Mouse (Mus musculus) urinary bladder, postnatal 14 days (tissue): ENCODE data around the gene Isca1.
"Not testable (repeated sequence)": the region's sequence is repeated elsewhere in the genome, so short reads cannot be mapped to it uniquely, and the experiment has no call there.

Experiments used
- DNase-seq: peaks from one replicate; pipeline ENCODE4 v3.0.0; 2021; ENCODE audit warnings: low spot score

Isca1 gene

GRCm38 (mm10) chr13:59746711-59747110, 22.9 kb downstream of the Isca1 start, which contains the start of gene 1700014D04Rik:
Gene 1700014D04Rik (minus strand): TSS chr13:59746752.
- no peak for DNase-seq

- DNase-seq = no peak
These were observed 23.4 kb downstream of the Isca1 start for GRCm38 (mm10) chr13:59746164-59746563.

- no peak for DNase-seq
These were observed 24.1 kb downstream of the Isca1 start for GRCm38 (mm10) chr13:59745462-59745861.

GRCm38 (mm10) chr13:59741697-59742096, 27.9 kb downstream of the Isca1 start:
- DNase-seq = peak; percentile 11

GRCm38 (mm10) chr13:59741096-59741495, 28.5 kb downstream of the Isca1 start:
- no peak for DNase-seq

- no peak for DNase-seq
These were observed 30.2 kb downstream of the Isca1 start for GRCm38 (mm10) chr13:59739397-59739796.

GRCm38 (mm10) chr13:59738455-59738854, 31.2 kb downstream of the Isca1 start:
- DNase-seq = no peak

- no peak for DNase-seq
These were observed 34.4 kb downstream of the Isca1 start for GRCm38 (mm10) chr13:59735190-59735589.

- peak; percentile 14 for DNase-seq
These were observed 35.3 kb downstream of the Isca1 start for GRCm38 (mm10) chr13:59734347-59734746.

GRCm38 (mm10) chr13:59733936-59734335, 35.7 kb downstream of the Isca1 start:
- DNase-seq = no peak

GRCm38 (mm10) chr13:59731652-59732051, 38.0 kb downstream of the Isca1 start, which contains the start of gene Spata31d1d:
Gene Spata31d1d (minus strand): TSS chr13:59731752.
- DNase-seq = no peak

- peak; percentile 81 for DNase-seq
These were observed 41.1 kb downstream of the Isca1 start for GRCm38 (mm10) chr13:59728378-59729093.

GRCm38 (mm10) chr13:59726139-59726867, 43.3 kb downstream of the Isca1 start:
- no peak for DNase-seq

- not testable (repeated sequence) for DNase-seq
These were observed 47.5 kb downstream of the Isca1 start for GRCm38 (mm10) chr13:59722089-59722488.

GRCm38 (mm10) chr13:59719475-59719874, 50.1 kb downstream of the Isca1 start:
- no peak for DNase-seq

- DNase-seq = not testable (repeated sequence)
These were observed 50.7 kb downstream of the Isca1 start for GRCm38 (mm10) chr13:59718857-59719440.

GRCm38 (mm10) chr13:59713710-59714109, 55.9 kb downstream of the Isca1 start:
- DNase-seq = no peak

GRCm38 (mm10) chr13:59711984-59712383, 57.6 kb downstream of the Isca1 start, which contains the start of gene Spata31d1b:
Gene Spata31d1b (plus strand): TSS chr13:59712284.
- not testable (repeated sequence) for DNase-seq

GRCm38 (mm10) chr13:59710230-59710629, 59.4 kb downstream of the Isca1 start, which contains the start of gene Spata31d1a:
Gene Spata31d1a (minus strand): TSS chr13:59710330.
- DNase-seq = no peak
